Mouse (Mus musculus) CH12.LX (cell line): ENCODE results near the gene Uck1. TPM values are rescaled to one million over a fixed set of nuclear protein-coding genes. Genes with fewer than 3 reads are reported as not detected.

Experiments used
- DNase-seq: peaks from one replicate; pipeline ENCODE4 v3.0.0-alpha.2; 2013; ENCODE audit errors: extremely low read depth
- H3K27ac ChIP-seq: 2 replicates; pipeline ENCODE4 v1.5.1; 2012; ENCODE audit warnings: low read depth, mild to moderate bottlenecking, control low read depth, moderate library complexity; ENCODE audit not compliant: insufficient read depth
- H3K27me3 ChIP-seq: replicated peaks from 2 replicates; pipeline ENCODE3; 2012; ENCODE audit warnings: inconsistent platforms
- H3K36me3 ChIP-seq, 2 experiments: replicated peaks in 1 of 2; 2 replicates each; pipeline versions ENCODE3 to v1.6.1; 2012; ENCODE audit warnings: inconsistent platforms in 1 of 2, low read length in 1 of 2, mild to moderate bottlenecking in 1 of 2, mixed read lengths in 1 of 2, moderate library complexity in 1 of 2; ENCODE audit not compliant: control insufficient read depth in 1 of 2, insufficient read depth in 1 of 2
- H3K4me1 ChIP-seq, 2 experiments: 2 replicates each; pipeline ENCODE4 v1.6.1; 2012; ENCODE audit warnings: inconsistent platforms in 1 of 2, moderate library complexity in 1 of 2; ENCODE audit not compliant: insufficient read depth in 2 of 2, control insufficient read depth in 1 of 2
- H3K4me2 ChIP-seq: 2 replicates; pipeline ENCODE4 v1.6.1; 2012; ENCODE audit warnings: low read depth, mild to moderate bottlenecking, control low read depth; ENCODE audit not compliant: poor library complexity, insufficient read depth, severe bottlenecking
- H3K4me3 ChIP-seq, 3 experiments: fragments of 150-350 bp in 1 of 3; sonication (generic) in 1 of 3; replicated peaks in 1 of 3; 2 replicates each; pipeline versions ENCODE3 to v1.5.1; 2011 to 2012; ENCODE audit warnings: low read depth in 2 of 3, low read length in 2 of 3, mild to moderate bottlenecking in 2 of 3, moderate library complexity in 2 of 3, control low read depth in 1 of 3, improper control_type of control experiment in 1 of 3, inconsistent platforms in 1 of 3, mixed read lengths in 1 of 3; ENCODE audit not compliant: poor library complexity in 1 of 3
- H3K79me2 ChIP-seq: replicated peaks from 2 replicates; pipeline ENCODE4 v1.6.1; 2012; ENCODE audit warnings: mild to moderate bottlenecking, moderate library complexity; ENCODE audit not compliant: control insufficient read depth, poor library complexity, insufficient read depth, severe bottlenecking; ENCODE audit errors: extremely low read depth
- H3K9ac ChIP-seq: 2 replicates; pipeline ENCODE4 v1.6.1; 2012; ENCODE audit warnings: low read depth, mild to moderate bottlenecking, control low read depth, moderate library complexity; ENCODE audit not compliant: insufficient read depth
- H3K9me3 ChIP-seq: replicated peaks from 2 replicates; pipeline ENCODE3; 2012; ENCODE audit warnings: low read length, inconsistent platforms, mixed read lengths
- CHD1 ChIP-seq: IDR thresholded peaks from 2 replicates; pipeline ENCODE4 v1.6.1; 2012; ENCODE audit warnings: low read depth, low read length, improper control_type of control experiment, inconsistent platforms
- CHD2 ChIP-seq: IDR thresholded peaks from 2 replicates; pipeline ENCODE4 v1.6.1; 2011; ENCODE audit warnings: low read length, improper control_type of control experiment
- EP300 ChIP-seq: IDR thresholded peaks from 2 replicates; pipeline ENCODE4 v1.6.1; 2011; ENCODE audit warnings: low read length, improper control_type of control experiment
- ETS1 ChIP-seq: conservative IDR thresholded peaks from 2 replicates; pipeline ENCODE4 v1.6.1; 2012; ENCODE audit warnings: low read depth, mild to moderate bottlenecking, inconsistent platforms, low read length, improper control_type of control experiment, moderate library complexity
- GABPA ChIP-seq: IDR thresholded peaks from 2 replicates; pipeline ENCODE4 v1.6.1; 2012; ENCODE audit warnings: low read depth, low read length, improper control_type of control experiment, inconsistent platforms; ENCODE audit not compliant: insufficient replicate concordance
- MAFK ChIP-seq: IDR thresholded peaks from 2 replicates; pipeline ENCODE4 v1.6.1; 2011; ENCODE audit warnings: low read length, improper control_type of control experiment; ENCODE audit not compliant: insufficient replicate concordance
- MAX ChIP-seq: IDR thresholded peaks from 2 replicates; pipeline ENCODE4 v1.6.1; 2011; ENCODE audit warnings: low read length, improper control_type of control experiment
- MYC ChIP-seq: IDR thresholded peaks from 2 replicates; pipeline ENCODE4 v1.6.1; 2011; ENCODE audit warnings: low read depth, mild to moderate bottlenecking, improper control_type of control experiment, low read length
- NELFE ChIP-seq: IDR thresholded peaks from 2 replicates; pipeline ENCODE4 v1.6.1; 2011; ENCODE audit warnings: low read depth, low read length, improper control_type of control experiment
- NRF1 ChIP-seq: IDR thresholded peaks from 2 replicates; pipeline ENCODE4 v1.6.1; 2014; ENCODE audit warnings: low read depth, mild to moderate bottlenecking, inconsistent platforms, low read length, improper control_type of control experiment, moderate library complexity
- POLR2A ChIP-seq: IDR thresholded peaks from 2 replicates; pipeline ENCODE4 v1.6.1; 2011; ENCODE audit warnings: low read depth, mild to moderate bottlenecking, improper control_type of control experiment, low read length
- POLR2AphosphoS2 ChIP-seq: IDR thresholded peaks from 2 replicates; pipeline ENCODE4 v1.6.1; 2011; ENCODE audit warnings: low read depth, low read length, improper control_type of control experiment
- RCOR1 ChIP-seq: conservative IDR thresholded peaks from 2 replicates; pipeline ENCODE4 v1.6.1; 2012; ENCODE audit warnings: low read depth, mild to moderate bottlenecking, inconsistent platforms, low read length, improper control_type of control experiment
- SMC3 ChIP-seq: IDR thresholded peaks from 2 replicates; pipeline ENCODE4 v1.6.1; 2011; ENCODE audit warnings: low read depth, low read length, improper control_type of control experiment
- TBP ChIP-seq: conservative IDR thresholded peaks from 2 replicates; pipeline ENCODE4 v1.6.1; 2011; ENCODE audit warnings: low read depth, low read length, improper control_type of control experiment
- TCF12 ChIP-seq: IDR thresholded peaks from 2 replicates; pipeline ENCODE4 v1.6.1; 2014; ENCODE audit warnings: low read depth, mild to moderate bottlenecking, inconsistent platforms, low read length, improper control_type of control experiment
- UBTF ChIP-seq: IDR thresholded peaks from 2 replicates; pipeline ENCODE4 v1.6.1; 2012; ENCODE audit warnings: low read depth, mild to moderate bottlenecking, inconsistent platforms, low read length, improper control_type of control experiment, moderate library complexity
- USF1 ChIP-seq: IDR thresholded peaks from 2 replicates; pipeline ENCODE4 v1.6.1; 2014; ENCODE audit warnings: low read depth, mild to moderate bottlenecking, inconsistent platforms, low read length, improper control_type of control experiment
- USF2 ChIP-seq: conservative IDR thresholded peaks from 2 replicates; pipeline ENCODE4 v1.6.1; 2011; ENCODE audit warnings: low read depth, low read length, improper control_type of control experiment
- ZC3H11A ChIP-seq: IDR thresholded peaks from 2 replicates; pipeline ENCODE4 v1.6.1; 2012; ENCODE audit warnings: low read depth, mild to moderate bottlenecking, inconsistent platforms, low read length, improper control_type of control experiment
- ZKSCAN1 ChIP-seq: IDR thresholded peaks from 2 replicates; pipeline ENCODE4 v1.6.1; 2012; ENCODE audit warnings: low read depth, inconsistent platforms, low read length, improper control_type of control experiment, borderline replicate concordance
- ZMIZ1 ChIP-seq: IDR thresholded peaks from 2 replicates; pipeline ENCODE4 v1.6.1; 2012; ENCODE audit warnings: low read depth, mild to moderate bottlenecking, inconsistent platforms, low read length, improper control_type of control experiment
- ZNF384 ChIP-seq: IDR thresholded peaks from 2 replicates; pipeline ENCODE4 v1.6.1; 2012; ENCODE audit warnings: low read depth, low read length, improper control_type of control experiment, inconsistent platforms
- dilution Hi-C: fragments of 300-500 bp; cut with MboI; formaldehyde crosslinking; loops from 2 replicates; pipeline ENCODE4 v1.14.3; 2020; ENCODE audit warnings: low sequenced_read_pairs; ENCODE audit not compliant: extremely low pct_unique_long_range_greater_than_20kb, extremely low pct_ligation_motif_present
- in situ Hi-C: fragments of 300-500 bp; cut with MboI; formaldehyde crosslinking; loops from 3 replicates; pipeline ENCODE4 v1.14.3; 2019; ENCODE audit warnings: low sequenced_read_pairs, low pct_ligation_motif_present, low pct_unique_long_range_greater_than_20kb, mixed read lengths
- polyA plus RNA-seq: library from polyadenylated mRNA; unstranded; fragments of >175 nt; gene quantifications from 2 replicates; pipeline ENCODE4 v1.2.1, GENCODE M21; 2012; ENCODE audit warnings: low read depth; ENCODE audit not compliant: insufficient read length
- total RNA-seq, 2 experiments: library from RNA; depleted of rRNA; stranded (reverse); fragments of 300-350 nt in 1 of 2; fragments of >200 nt in 1 of 2; gene quantifications; 2 replicates each; pipeline ENCODE4 v1.2.3; 2012 to 2014

The Uck1 gene
- total and polyA plus RNA-seq, 3 experiments = 33.7 to 45.0 (median 35.7) TPM

- in situ Hi-C loops (no loop called here), dilution Hi-C loops (no loop called here)
- Histone ChIP-seq H3K79me2 (no peaks in the 10 kb centered on the region), H3K27me3 (no peaks in the 10 kb centered on the region), H3K27ac (peak overlapping the region; percentile 18; the same call in 1 of the 2 replicates), H3K36me3 (peaks cover 99 to 100% of the 10 kb centered on the region in 2 experiments), H3K9ac (no peak overlapping the region), H3K9me3 (no peaks in the 10 kb centered on the region), H3K4me3 (no peak overlapping the region), H3K4me1 (peaks cover 7 to 33% of the 10 kb centered on the region in 2 experiments; a peak in 3 of 4 replicates), H3K4me2 (no peak overlapping the region)
- peak; percentile 29 for DNase-seq
- TF ChIP-seq USF1 = no peak
- no peak for TF ChIP-seq MAX
- TF ChIP-seq ZC3H11A = no peak
- no peak for TF ChIP-seq RCOR1
- TF ChIP-seq GABPA = no peak
- no peak for TF ChIP-seq UBTF
- no peak for TF ChIP-seq NRF1
- no peak for TF ChIP-seq EP300
- TF ChIP-seq ZKSCAN1 = no peak
- no peak for TF ChIP-seq POLR2A
- no peak for TF ChIP-seq ZNF384
- no peak for TF ChIP-seq TCF12
- TF ChIP-seq MYC = no peak
- no peak for TF ChIP-seq MAFK
- TF ChIP-seq CHD2 = no peak
- no peak for TF ChIP-seq POLR2AphosphoS2
Measured at GRCm38 (mm10) chr2:32221577-32221976, 38.4 kb downstream of the Uck1 start.

- Histone ChIP-seq H3K79me2 (no peaks in the 10 kb centered on the region), H3K9ac (no peak overlapping the region), H3K27ac (no peak overlapping the region), H3K4me1 (peaks cover 7 to 33% of the 10 kb centered on the region in 2 experiments; a peak in 3 of 4 replicates), H3K36me3 (peaks cover 99 to 100% of the 10 kb centered on the region in 2 experiments), H3K4me3 (no peak overlapping the region), H3K9me3 (no peaks in the 10 kb centered on the region), H3K27me3 (no peaks in the 10 kb centered on the region), H3K4me2 (no peak overlapping the region)
- in situ Hi-C loops (no loop called here), dilution Hi-C loops (no loop called here)
- no peak for DNase-seq
- TF ChIP-seq TBP (no peak), MAX (no peak), MAFK (no peak), NELFE (no peak), USF2 (no peak), ZC3H11A (no peak), CHD2 (no peak), ZMIZ1 (no peak), ZKSCAN1 (no peak), POLR2AphosphoS2 (no peak), ETS1 (no peak), CHD1 (no peak), TCF12 (no peak), UBTF (no peak), SMC3 (no peak), MYC (no peak)
Measured at GRCm38 (mm10) chr2:32220969-32221368, 39.0 kb downstream of the Uck1 start.
